Mouse (Mus musculus) adrenal gland, adult 2 months (tissue): Measurements from ENCODE around the gene Tspan4. TPM values are rescaled to one million over a fixed set of nuclear protein-coding genes. Genes with fewer than 3 reads are reported as not detected.
A peak's percentile ranks its signal among the peaks of the same experiment; 100 is the strongest.

Experiments used
- DNase-seq: peaks from one replicate; pipeline ENCODE4 v3.0.0; 2021
- polyA plus RNA-seq: library from polyadenylated mRNA; depleted of rRNA; stranded (reverse); fragments of >200 nt; gene quantifications from 2 replicates; pipeline ENCODE4 v1.2.3, GENCODE M21; 2012
- total RNA-seq, 2 experiments: library from RNA; stranded (reverse); gene quantifications; 2 replicates each; pipeline ENCODE4 v1.2.3; 2021

Tspan4 gene
- total and polyA plus RNA-seq, 3 experiments: 47.8 to 256 (median 125) TPM

- peak; percentile 95 for DNase-seq
Observed at GRCm38 (mm10) chr7:141476226-141476980, 1.4 kb downstream of the Tspan4 start.

- peak; percentile 62 for DNase-seq
Observed at GRCm38 (mm10) chr7:141476981-141477370, 1.9 kb downstream of the Tspan4 start.

- peak; percentile 40 for DNase-seq
Observed at GRCm38 (mm10) chr7:141477578-141478269, 2.7 kb downstream of the Tspan4 start.

- DNase-seq: peak; percentile 71
Observed at GRCm38 (mm10) chr7:141478270-141478748, 3.3 kb downstream of the Tspan4 start.

- DNase-seq: peak; percentile 67
Observed at GRCm38 (mm10) chr7:141480842-141481497, 5.9 kb downstream of the Tspan4 start.

- peak; percentile 65 for DNase-seq
Observed at GRCm38 (mm10) chr7:141481498-141482401, 6.7 kb downstream of the Tspan4 start.

GRCm38 (mm10) chr7:141482531-141483024, 7.5 kb downstream of the Tspan4 start:
- no peak for DNase-seq

GRCm38 (mm10) chr7:141483114-141483653, 8.1 kb downstream of the Tspan4 start:
- DNase-seq: no peak

GRCm38 (mm10) chr7:141484186-141485120, 9.4 kb downstream of the Tspan4 start:
- no peak for DNase-seq

GRCm38 (mm10) chr7:141485186-141485585, 10.1 kb downstream of the Tspan4 start:
- DNase-seq: no peak

- no peak for DNase-seq
Observed at GRCm38 (mm10) chr7:141485606-141486005, 10.6 kb downstream of the Tspan4 start.

- DNase-seq: no peak
Observed at GRCm38 (mm10) chr7:141486239-141486638, 11.2 kb downstream of the Tspan4 start.

GRCm38 (mm10) chr7:141487141-141487540, 12.1 kb downstream of the Tspan4 start:
- DNase-seq: no peak

- DNase-seq: no peak
Observed at GRCm38 (mm10) chr7:141491151-141491550, 16.1 kb downstream of the Tspan4 start.

GRCm38 (mm10) chr7:141492738-141493137, 17.7 kb downstream of the Tspan4 start:
- DNase-seq: no peak

- no peak for DNase-seq
Observed at GRCm38 (mm10) chr7:141493729-141494128, 18.7 kb downstream of the Tspan4 start.

- no peak for DNase-seq
Observed at GRCm38 (mm10) chr7:141495379-141495778, 20.3 kb downstream of the Tspan4 start.

- no peak for DNase-seq
Observed at GRCm38 (mm10) chr7:141495940-141496339, 20.9 kb downstream of the Tspan4 start.

- DNase-seq: no peak
Observed at GRCm38 (mm10) chr7:141497600-141497999, 22.6 kb downstream of the Tspan4 start.
